Mouse (Mus musculus): Measurements from ENCODE around the gene Mkrn2. TPM values are rescaled to one million over a fixed set of nuclear protein-coding genes. Genes with fewer than 3 reads are reported as not detected.

Mkrn2 gene
- polyA plus RNA-seq, 1 experiment from 2014 or later, result 24.0 TPM

GRCm38 (mm10) chr6:115595667-115596066 lies 6.0 kb upstream of the Mkrn2 start:
- WGBS, result 49% methylated on average over 3 of the region's 3 CpGs

GRCm38 (mm10) chr6:115601322-115601714 lies 384 bp upstream of the Mkrn2 start:
- DNase-seq (ENCODE audit: low spot score, missing footprints) (peak; percentile 85), ATAC-seq (ENCODE audit: low FRiP score) (peak; percentile 45)
- H3K4me1 ChIP-seq (ENCODE audit: control insufficient read depth, insufficient read depth, low read length), result no peaks in the 10 kb centered on the region
- WGBS, result 71% methylated on average over 4 of the region's 4 CpGs
- H3K36me3 ChIP-seq (ENCODE audit: control insufficient read depth, insufficient read depth, low read length), result no peaks in the 10 kb centered on the region
- no peaks in the 10 kb centered on the region for H3K27me3 ChIP-seq (ENCODE audit: control insufficient read depth, insufficient read depth, low read length)
- H3K9ac ChIP-seq (ENCODE audit: low read length), result peak overlapping the region; percentile 36; the same call in 1 of the 2 replicates
- peak overlapping the region; percentile 64 for H3K4me2 ChIP-seq
- H3K9me3 ChIP-seq (ENCODE audit: control insufficient read depth, low read length), result no peaks in the 10 kb centered on the region
- peak overlapping the region; percentile 62 for H3K4me3 ChIP-seq (ENCODE audit: low read depth, low read length)
- H3K27ac ChIP-seq (ENCODE audit: low read depth, low read length), result no peak overlapping the region

More at GRCm38 (mm10) chr6:115595667-115596066, 6.0 kb upstream of the Mkrn2 start:
- H3K4me3 ChIP-seq (ENCODE audit: low read depth, low read length), result no peak overlapping the region
- H3K9ac ChIP-seq (ENCODE audit: low read length), result no peak overlapping the region
- no peaks in the 10 kb centered on the region for H3K4me1 ChIP-seq (ENCODE audit: control insufficient read depth, insufficient read depth, low read length)
- DNase-seq (ENCODE audit: low spot score, missing footprints) (no peak), ATAC-seq (ENCODE audit: low FRiP score) (no peak)
- no peak overlapping the region for H3K27ac ChIP-seq (ENCODE audit: low read depth, low read length)
- no peak overlapping the region for H3K4me2 ChIP-seq
- H3K9me3 ChIP-seq (ENCODE audit: control insufficient read depth, low read length), result no peaks in the 10 kb centered on the region
- H3K36me3 ChIP-seq (ENCODE audit: control insufficient read depth, insufficient read depth, low read length), result no peaks in the 10 kb centered on the region
- H3K27me3 ChIP-seq (ENCODE audit: control insufficient read depth, insufficient read depth, low read length), result no peaks in the 10 kb centered on the region

DNA sequence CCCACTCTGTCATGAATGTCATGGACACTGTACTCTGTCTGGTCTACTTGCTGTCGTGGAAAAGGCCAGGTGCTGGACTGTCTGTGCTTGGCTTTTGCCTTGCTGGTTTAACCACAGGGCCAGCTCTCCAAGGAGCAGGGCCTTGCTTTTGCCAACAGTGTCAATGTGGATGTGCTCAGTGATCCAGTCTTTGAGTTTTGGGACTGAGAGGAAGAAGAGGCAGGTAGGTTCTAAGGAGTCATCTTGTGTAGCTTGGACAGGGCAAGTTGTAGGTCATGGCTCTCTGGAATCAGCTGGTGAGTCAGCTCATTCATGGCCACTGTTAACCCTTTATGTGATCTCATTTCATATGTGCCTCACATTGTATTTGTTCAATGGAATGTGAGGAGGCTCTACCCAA lies 4.8 kb downstream of the Mkrn2 start:
- Histone ChIP-seq H3K4me1 (ENCODE audit: control insufficient read depth, insufficient read depth, low read length) (no peaks in the 10 kb centered on the region), H3K9me3 (ENCODE audit: control insufficient read depth, low read length) (no peaks in the 10 kb centered on the region), H3K27me3 (ENCODE audit: control insufficient read depth, insufficient read depth, low read length) (no peaks in the 10 kb centered on the region), H3K4me3 (ENCODE audit: low read depth, low read length) (no peak overlapping the region), H3K4me2 (no peak overlapping the region), H3K36me3 (ENCODE audit: control insufficient read depth, insufficient read depth, low read length) (0 out of 2 replicates have a peak, but pooled peaks cover 3% of the 10 kb centered on the region), H3K9ac (ENCODE audit: low read length) (no peak overlapping the region), H3K27ac (ENCODE audit: low read depth, low read length) (no peak overlapping the region)
- DNase-seq (ENCODE audit: low spot score, missing footprints) (no peak), ATAC-seq (ENCODE audit: low FRiP score) (no peak)
- 90% methylated on average over 1 of the region's 1 CpGs for WGBS

DNA sequence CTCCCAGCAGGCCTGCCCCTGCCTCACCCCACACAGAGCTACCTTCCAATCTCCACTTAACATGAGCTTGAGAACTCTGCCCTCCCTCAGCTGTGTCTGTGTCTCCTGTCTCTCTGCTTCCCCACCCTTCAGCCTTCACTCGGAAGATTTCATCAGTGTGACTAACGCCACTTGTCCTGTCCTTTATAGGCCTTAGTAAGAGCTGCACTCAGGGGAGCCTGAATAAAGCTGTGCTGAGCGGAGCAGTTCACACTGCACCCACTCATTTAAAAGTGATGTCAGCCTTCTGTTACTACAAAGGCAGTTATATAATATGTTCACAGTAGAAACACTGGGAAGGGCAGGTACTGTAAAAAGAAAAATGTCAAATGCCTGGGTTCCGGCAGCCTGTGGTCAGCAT lies 5.7 kb downstream of the Mkrn2 start:
- no peak overlapping the region for H3K4me2 ChIP-seq
- H3K4me3 ChIP-seq (ENCODE audit: low read depth, low read length), result no peak overlapping the region
- ATAC-seq (ENCODE audit: low FRiP score), result no peak
- no peaks in the 10 kb centered on the region for H3K27me3 ChIP-seq (ENCODE audit: control insufficient read depth, insufficient read depth, low read length)
- no peak overlapping the region for H3K9ac ChIP-seq (ENCODE audit: low read length)
- DNase-seq (ENCODE audit: low spot score, missing footprints), result no peak
- 0 out of 2 replicates have a peak, but pooled peaks cover 3% of the 10 kb centered on the region for H3K36me3 ChIP-seq (ENCODE audit: control insufficient read depth, insufficient read depth, low read length)
- no peaks in the 10 kb centered on the region for H3K4me1 ChIP-seq (ENCODE audit: control insufficient read depth, insufficient read depth, low read length)
- no peaks in the 10 kb centered on the region for H3K9me3 ChIP-seq (ENCODE audit: control insufficient read depth, low read length)
- WGBS, result 85% methylated on average over 4 of the region's 4 CpGs
- H3K27ac ChIP-seq (ENCODE audit: low read depth, low read length), result no peak overlapping the region

GRCm38 (mm10) chr6:115609121-115609520 lies 7.4 kb downstream of the Mkrn2 start:
- Histone ChIP-seq H3K27me3 (ENCODE audit: control insufficient read depth, insufficient read depth, low read length) (no peaks in the 10 kb centered on the region), H3K4me3 (ENCODE audit: low read depth, low read length) (no peak overlapping the region), H3K4me2 (no peak overlapping the region), H3K9me3 (ENCODE audit: control insufficient read depth, low read length) (no peaks in the 10 kb centered on the region), H3K9ac (ENCODE audit: low read length) (no peak overlapping the region), H3K4me1 (ENCODE audit: control insufficient read depth, insufficient read depth, low read length) (no peaks in the 10 kb centered on the region), H3K27ac (ENCODE audit: low read depth, low read length) (no peak overlapping the region), H3K36me3 (ENCODE audit: control insufficient read depth, insufficient read depth, low read length) (0 out of 2 replicates have a peak, but pooled peaks cover 5% of the 10 kb centered on the region)
- 60% methylated on average over 3 of the region's 3 CpGs for WGBS
- DNase-seq (ENCODE audit: low spot score, missing footprints) (no peak), ATAC-seq (ENCODE audit: low FRiP score) (no peak)

DNA sequence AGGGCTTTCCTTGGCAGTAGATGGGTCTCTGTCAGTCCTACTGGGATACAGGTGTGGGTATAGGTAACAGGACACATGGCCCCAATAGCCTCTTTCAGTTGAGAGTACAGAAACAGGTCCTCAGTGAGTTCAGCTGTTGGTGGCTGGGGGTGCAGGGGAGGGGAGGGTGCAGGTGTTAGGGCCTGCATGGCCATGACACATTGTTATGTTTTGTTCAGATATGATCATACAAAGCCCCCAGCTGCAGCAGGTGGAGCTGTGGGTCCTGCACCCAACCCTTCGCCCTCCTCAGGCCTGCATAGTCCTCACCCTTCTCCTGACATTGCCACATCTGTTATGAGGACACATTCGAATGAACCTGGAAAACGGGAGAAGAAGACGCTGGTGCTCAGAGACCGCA lies 8.6 kb downstream of the Mkrn2 start:
- no peaks in the 10 kb centered on the region for H3K27me3 ChIP-seq (ENCODE audit: control insufficient read depth, insufficient read depth, low read length)
- H3K9me3 ChIP-seq (ENCODE audit: control insufficient read depth, low read length), result no peaks in the 10 kb centered on the region
- no peak overlapping the region for H3K4me3 ChIP-seq (ENCODE audit: low read depth, low read length)
- H3K9ac ChIP-seq (ENCODE audit: low read length), result no peak overlapping the region
- no peak for DNase-seq (ENCODE audit: low spot score, missing footprints)
- 0 out of 2 replicates have a peak, but pooled peaks cover 10% of the 10 kb centered on the region for H3K36me3 ChIP-seq (ENCODE audit: control insufficient read depth, insufficient read depth, low read length)
- no peak overlapping the region for H3K4me2 ChIP-seq
- no peak overlapping the region for H3K27ac ChIP-seq (ENCODE audit: low read depth, low read length)
- no peak for ATAC-seq (ENCODE audit: low FRiP score)
- H3K4me1 ChIP-seq (ENCODE audit: control insufficient read depth, insufficient read depth, low read length), result no peaks in the 10 kb centered on the region
- 94% methylated on average over 5 of the region's 5 CpGs for WGBS

GRCm38 (mm10) chr6:115613793-115614192 lies 12.1 kb downstream of the Mkrn2 start:
- Histone ChIP-seq H3K4me3 (ENCODE audit: low read depth, low read length) (no peak overlapping the region), H3K9ac (ENCODE audit: low read length) (no peak overlapping the region), H3K27ac (ENCODE audit: low read depth, low read length) (no peak overlapping the region), H3K27me3 (ENCODE audit: control insufficient read depth, insufficient read depth, low read length) (no peaks in the 10 kb centered on the region), H3K36me3 (ENCODE audit: control insufficient read depth, insufficient read depth, low read length) (peaks cover 28% of the 10 kb centered on the region; the same call in 1 of the 2 replicates), H3K9me3 (ENCODE audit: control insufficient read depth, low read length) (no peaks in the 10 kb centered on the region), H3K4me2 (no peak overlapping the region), H3K4me1 (ENCODE audit: control insufficient read depth, insufficient read depth, low read length) (no peaks in the 10 kb centered on the region)
- DNase-seq (ENCODE audit: low spot score, missing footprints) (no peak), ATAC-seq (ENCODE audit: low FRiP score) (no peak)

- Histone ChIP-seq H3K4me2 (no peak overlapping the region), H3K9ac (ENCODE audit: low read length) (no peak overlapping the region), H3K27me3 (ENCODE audit: control insufficient read depth, insufficient read depth, low read length) (no peaks in the 10 kb centered on the region), H3K36me3 (ENCODE audit: control insufficient read depth, insufficient read depth, low read length) (peaks cover 43% of the 10 kb centered on the region), H3K9me3 (ENCODE audit: control insufficient read depth, low read length) (no peaks in the 10 kb centered on the region), H3K27ac (ENCODE audit: low read depth, low read length) (no peak overlapping the region), H3K4me3 (ENCODE audit: low read depth, low read length) (no peak overlapping the region), H3K4me1 (ENCODE audit: control insufficient read depth, insufficient read depth, low read length) (no peaks in the 10 kb centered on the region)
- DNase-seq (ENCODE audit: low spot score, missing footprints), result peak; percentile 86
- 94% methylated on average over 3 of the region's 3 CpGs for WGBS
- no peak for ATAC-seq (ENCODE audit: low FRiP score)
Measured at GRCm38 (mm10) chr6:115615983-115616382, 14.3 kb downstream of the Mkrn2 start.

- no peak for DNase-seq (ENCODE audit: low spot score, missing footprints)
- peaks cover 52% of the 10 kb centered on the region for H3K36me3 ChIP-seq (ENCODE audit: control insufficient read depth, insufficient read depth, low read length)
- H3K4me3 ChIP-seq (ENCODE audit: low read depth, low read length), result no peak overlapping the region
- no peaks in the 10 kb centered on the region for H3K27me3 ChIP-seq (ENCODE audit: control insufficient read depth, insufficient read depth, low read length)
- no peak for ATAC-seq (ENCODE audit: low FRiP score)
- H3K4me2 ChIP-seq, result no peak overlapping the region
- H3K9ac ChIP-seq (ENCODE audit: low read length), result no peak overlapping the region
- H3K9me3 ChIP-seq (ENCODE audit: control insufficient read depth, low read length), result no peaks in the 10 kb centered on the region
- no peak overlapping the region for H3K27ac ChIP-seq (ENCODE audit: low read depth, low read length)
- 93% methylated on average over 10 of the region's 10 CpGs for WGBS
- no peaks in the 10 kb centered on the region for H3K4me1 ChIP-seq (ENCODE audit: control insufficient read depth, insufficient read depth, low read length)
Measured at GRCm38 (mm10) chr6:115619818-115620217, 18.1 kb downstream of the Mkrn2 start.
